Mouse (Mus musculus) hindbrain, embryonic 12.5 days (tissue): ENCODE data around the gene Prr29. TPM values are rescaled to one million over a fixed set of nuclear protein-coding genes. Genes with fewer than 3 reads are reported as not detected.

ENCODE experiments used
- ATAC-seq: fragments of 200-750 bp; cut with Nextera tagmentation; 2 replicates; pipeline ENCODE4 v1.8.0; 2017; ENCODE audit warnings: moderate TSS enrichment; ENCODE audit not compliant: low FRiP score
- H3K27ac ChIP-seq: fragments of 300-500 bp; sonication (generic); 2 replicates; pipeline ENCODE4 v1.5.1; 2016; ENCODE audit warnings: mild to moderate bottlenecking
- H3K27me3 ChIP-seq: fragments of 300-500 bp; sonication (generic); 2 replicates; pipeline ENCODE4 v1.6.1; 2016; ENCODE audit warnings: mild to moderate bottlenecking
- H3K36me3 ChIP-seq: fragments of 300-500 bp; sonication (generic); 2 replicates; pipeline ENCODE4 v1.6.1; 2016; ENCODE audit warnings: mild to moderate bottlenecking
- H3K4me1 ChIP-seq: fragments of 300-500 bp; sonication (generic); 2 replicates; pipeline ENCODE4 v1.6.1; 2016
- H3K4me2 ChIP-seq: fragments of 300-500 bp; sonication (generic); replicated peaks from 2 replicates; pipeline ENCODE4 v1.6.1; 2016; ENCODE audit warnings: mild to moderate bottlenecking
- H3K4me3 ChIP-seq: fragments of 300-500 bp; sonication (generic); 2 replicates; pipeline ENCODE4 v1.5.1; 2016; ENCODE audit warnings: mild to moderate bottlenecking
- H3K9ac ChIP-seq: fragments of 300-500 bp; sonication (generic); 2 replicates; pipeline ENCODE4 v1.6.1; 2016; ENCODE audit warnings: mild to moderate bottlenecking, moderate library complexity
- H3K9me3 ChIP-seq: fragments of 300-500 bp; sonication (generic); replicated peaks from 2 replicates; pipeline ENCODE4 v1.6.1; 2016; ENCODE audit warnings: mild to moderate bottlenecking
- WGBS: fragments of 180-500 bp; shearing (Covaris S2); methylation state at CpG from one replicate; pipeline ENCODE4 v1.1.7; 2016; 5-methylcytosine and 5-hydroxymethylcytosine counted together
- polyA plus RNA-seq: library from polyadenylated mRNA; unstranded; fragments of >200 nt; fragmentation: Nextera tagmentation; extraction: Ambion mirVana; gene quantifications from 2 replicates; pipeline ENCODE4 v1.2.1, GENCODE M21; 2016

Gene Prr29
- polyA plus RNA-seq, 1 experiment from 2014 or later, result not detected

- H3K27ac ChIP-seq, result no peak overlapping the region
- WGBS, result 85% methylated on average over 3 of the region's 3 CpGs
- peaks cover 14% of the 10 kb centered on the region for H3K36me3 ChIP-seq
- H3K9ac ChIP-seq, result no peak overlapping the region
- ATAC-seq, result no peak
- H3K4me1 ChIP-seq, result no peaks in the 10 kb centered on the region
- no peaks in the 10 kb centered on the region for H3K9me3 ChIP-seq
- H3K4me3 ChIP-seq, result no peak overlapping the region
- no peak overlapping the region for H3K4me2 ChIP-seq
- no peaks in the 10 kb centered on the region for H3K27me3 ChIP-seq
Measured at GRCm38 (mm10) chr11:106416331-106416730, 51.1 kb downstream of the Prr29 start.

GRCm38 (mm10) chr11:106417860-106418259 is 52.6 kb downstream of the Prr29 start:
- H3K9me3 ChIP-seq, result no peaks in the 10 kb centered on the region
- H3K27me3 ChIP-seq, result no peaks in the 10 kb centered on the region
- no peak overlapping the region for H3K4me3 ChIP-seq
- no peak overlapping the region for H3K9ac ChIP-seq
- H3K36me3 ChIP-seq, result peaks cover 14% of the 10 kb centered on the region
- H3K27ac ChIP-seq, result no peak overlapping the region
- 87% methylated on average over 2 of the region's 2 CpGs for WGBS
- H3K4me2 ChIP-seq, result no peak overlapping the region
- no peak for ATAC-seq
- H3K4me1 ChIP-seq, result no peaks in the 10 kb centered on the region

DNA sequence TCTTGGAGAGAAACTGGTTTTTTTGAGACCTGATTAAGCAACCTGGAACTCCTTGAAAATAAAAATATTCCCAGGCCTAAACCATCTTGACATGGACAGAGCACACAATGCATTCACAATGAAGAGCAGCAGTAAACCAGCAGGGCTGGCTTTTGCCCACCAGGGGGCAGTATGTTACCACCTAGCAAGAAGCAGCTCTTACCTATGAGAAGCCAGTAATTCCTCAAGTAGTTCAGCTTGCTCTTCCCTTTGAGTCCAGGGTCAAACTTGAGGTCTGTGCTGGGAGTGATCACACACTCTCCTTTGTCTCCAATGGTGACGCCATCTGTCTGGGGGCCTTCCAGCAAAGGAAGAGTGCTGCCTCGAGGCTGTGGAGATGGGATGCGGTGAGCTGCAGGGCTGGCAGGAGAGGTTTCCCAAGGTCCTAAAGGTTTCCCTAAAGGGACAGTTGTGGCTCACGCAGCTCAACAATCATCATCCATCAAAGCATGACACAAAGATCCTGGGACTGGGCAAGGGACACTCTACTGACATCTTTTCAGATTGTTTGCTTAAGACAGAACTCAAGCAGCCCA is 53.4 kb downstream of the Prr29 start:
- H3K9me3 ChIP-seq, result no peaks in the 10 kb centered on the region
- ATAC-seq, result no peak
- WGBS, result 35% methylated on average over 4 of the region's 4 CpGs

DNA sequence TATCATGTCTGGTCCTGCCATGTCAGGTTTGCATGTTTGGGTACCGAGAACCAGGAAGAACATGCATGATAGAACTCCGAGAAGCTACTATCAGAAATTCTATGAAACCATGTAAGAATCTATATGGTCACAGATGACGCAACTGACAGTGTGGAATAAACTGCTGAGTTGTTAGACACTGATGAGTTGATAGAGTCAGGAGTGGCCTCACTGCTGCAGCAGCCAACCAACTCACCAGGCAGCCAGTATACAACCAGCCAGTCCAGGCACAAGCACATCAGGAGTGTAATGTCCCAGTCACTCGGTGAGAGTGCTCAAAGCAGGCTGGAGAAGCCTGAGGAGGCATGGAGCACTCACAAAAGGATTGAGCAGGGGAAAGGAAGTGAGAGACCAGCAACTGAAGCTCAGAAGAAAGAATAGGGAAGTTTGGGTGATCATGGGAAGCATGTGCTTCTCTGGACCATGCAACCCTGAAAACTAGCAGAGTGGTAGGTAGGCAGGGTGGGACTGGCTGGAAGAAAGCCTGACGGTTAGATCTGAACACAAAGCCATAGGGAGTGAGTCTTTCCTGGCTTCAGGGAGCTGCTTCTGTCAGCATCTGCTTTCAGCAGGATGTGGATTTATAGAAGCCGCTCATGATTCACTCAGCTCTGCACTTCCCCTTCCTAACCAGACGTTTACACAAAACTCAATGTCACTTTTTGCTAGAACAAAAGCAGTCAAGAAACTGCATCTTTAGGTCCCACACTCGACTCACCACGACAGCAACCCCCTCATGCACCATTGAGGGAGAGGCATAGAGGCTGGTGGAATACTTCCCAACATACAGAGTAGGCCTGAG is 54.2 kb downstream of the Prr29 start:
- H3K9ac ChIP-seq, result no peak overlapping the region
- no peaks in the 10 kb centered on the region for H3K9me3 ChIP-seq
- no peaks in the 10 kb centered on the region for H3K27me3 ChIP-seq
- H3K36me3 ChIP-seq, result peaks cover 8% of the 10 kb centered on the region; the same call in 1 of the 2 replicates
- H3K4me2 ChIP-seq, result no peak overlapping the region
- H3K4me3 ChIP-seq, result no peak overlapping the region
- WGBS, result 84% methylated on average over 9 of the region's 9 CpGs
- H3K27ac ChIP-seq, result no peak overlapping the region
- no peak for ATAC-seq
- no peaks in the 10 kb centered on the region for H3K4me1 ChIP-seq

More for the DNA sequence above, 53.4 kb downstream of the Prr29 start:
- no peak overlapping the region for H3K4me2 ChIP-seq
- no peaks in the 10 kb centered on the region for H3K4me1 ChIP-seq
- H3K4me3 ChIP-seq, result no peak overlapping the region
- no peak overlapping the region for H3K9ac ChIP-seq
- H3K27me3 ChIP-seq, result no peaks in the 10 kb centered on the region
- H3K36me3 ChIP-seq, result peaks cover 14% of the 10 kb centered on the region; the same call in 1 of the 2 replicates
- no peak overlapping the region for H3K27ac ChIP-seq

DNA sequence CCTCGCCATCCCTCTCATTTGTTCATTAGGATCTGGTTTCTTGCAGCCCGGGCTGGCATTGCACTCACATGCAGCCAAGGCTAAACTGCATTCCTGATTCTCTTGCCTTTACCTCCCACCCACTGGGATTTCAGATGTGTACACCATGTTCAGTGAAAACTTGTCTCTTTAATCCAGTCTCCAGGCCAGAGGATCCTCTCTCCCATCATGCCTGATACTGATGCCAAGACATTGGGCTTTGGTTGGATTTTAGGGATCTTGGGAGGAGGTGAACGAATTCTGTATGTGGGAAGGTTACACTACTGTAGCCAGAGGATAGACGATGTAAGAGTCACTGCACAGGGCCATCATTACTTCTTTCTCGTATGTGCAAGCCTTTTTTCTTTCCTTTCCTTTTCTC is 59.9 kb downstream of the Prr29 start:
- Histone ChIP-seq H3K27me3 (no peaks in the 10 kb centered on the region), H3K36me3 (0 out of 2 replicates have a peak, but pooled peaks cover 7% of the 10 kb centered on the region), H3K4me2 (no peak overlapping the region), H3K9ac (no peak overlapping the region), H3K4me3 (no peak overlapping the region), H3K4me1 (no peaks in the 10 kb centered on the region), H3K27ac (no peak overlapping the region), H3K9me3 (no peaks in the 10 kb centered on the region)
- ATAC-seq, result no peak
- WGBS, result 91% methylated on average over 5 of the region's 5 CpGs

- 0 out of 2 replicates have a peak, but pooled peaks cover 7% of the 10 kb centered on the region for H3K36me3 ChIP-seq
- no peak overlapping the region for H3K4me3 ChIP-seq
- no peaks in the 10 kb centered on the region for H3K9me3 ChIP-seq
- no peaks in the 10 kb centered on the region for H3K4me1 ChIP-seq
- no peak for ATAC-seq
- no peak overlapping the region for H3K4me2 ChIP-seq
- no peak overlapping the region for H3K27ac ChIP-seq
- no peak overlapping the region for H3K9ac ChIP-seq
- 94% methylated on average over 4 of the region's 4 CpGs for WGBS
- H3K27me3 ChIP-seq, result no peaks in the 10 kb centered on the region
Measured at GRCm38 (mm10) chr11:106426447-106426846, 61.2 kb downstream of the Prr29 start.

Other genes with a start within 250 kb of the Prr29 start
- 0.93 and 1.0 TPM in 2 replicates for gene Gm10840, start 204.6 kb upstream of the Prr29 start, polyA plus RNA-seq
- gene Limd2, start 204.6 kb upstream of the Prr29 start, polyA plus RNA-seq, result 302 and 316 TPM in 2 replicates
- 33.9 and 38.7 TPM in 2 replicates for gene Strada, start 163.3 kb upstream of the Prr29 start, polyA plus RNA-seq
- gene Ccdc47, start 149.1 kb upstream of the Prr29 start, polyA plus RNA-seq, result 86.8 and 96.3 TPM in 2 replicates
- 111 and 117 TPM in 2 replicates for gene Ddx42, start 148.5 kb upstream of the Prr29 start, polyA plus RNA-seq
- gene Ftsj3, start 109.4 kb upstream of the Prr29 start, polyA plus RNA-seq, result 52.5 and 53.4 TPM in 2 replicates
- 314 and 337 TPM in 2 replicates for gene Psmc5, start 109.3 kb upstream of the Prr29 start, polyA plus RNA-seq
- 35.1 and 35.9 TPM in 2 replicates for gene Smarcd2, start 92.5 kb upstream of the Prr29 start, polyA plus RNA-seq
- gene Tcam1, start 88.8 kb upstream of the Prr29 start, polyA plus RNA-seq, result 0.15 and 0.29 TPM in 2 replicates
- gene Gh, start 63.6 kb upstream of the Prr29 start, polyA plus RNA-seq, result not detected in 2 replicates
- gene Cd79b, start 50.7 kb upstream of the Prr29 start, polyA plus RNA-seq, result 0.94 and 1.2 TPM in 2 replicates
- 0.04 TPM in 1 of 2 replicates, not detected in the other for gene Scn4a, start 12.2 kb upstream of the Prr29 start, polyA plus RNA-seq
- 11.8 and 14.2 TPM in 2 replicates for gene Icam2, start 22.6 kb downstream of the Prr29 start, polyA plus RNA-seq
- 7.9 and 8.3 TPM in 2 replicates for gene Ern1, start 122.4 kb downstream of the Prr29 start, polyA plus RNA-seq
- gene Tex2, start 248.0 kb downstream of the Prr29 start, polyA plus RNA-seq, result 13.3 and 15.5 TPM in 2 replicates